8 mouse cellular contexts compared by ENCODE assay signal in genomic region chrX:159409253-159409652, GRCm38 (mm10). TPM values are rescaled to one million over a fixed set of nuclear protein-coding genes. Genes with fewer than 3 reads are reported as not detected.
A peak's percentile ranks its signal among the peaks of the same experiment; 100 is the strongest.
DNase-seq lines count a peak whose midpoint lies in the region; ATAC-seq lines count a peak whose summit lies in the region.

No protein-coding gene starts in this region.

- H3K27me3 ChIP-seq in neural tube, embryonic 15.5 days (replicated peaks): no peaks in the 10 kb centered on the region

- no peaks in the 10 kb centered on the region for H3K4me1 ChIP-seq in neural tube, embryonic 15.5 days

- intact Hi-C loops in heart, postnatal 36 days (cut with DNase I): no loop called here

- H3K9me3 ChIP-seq in neural tube, embryonic 15.5 days (replicated peaks): no peaks in the 10 kb centered on the region

- no peak overlapping the region for H3K9ac ChIP-seq in neural tube, embryonic 15.5 days (replicated peaks)

- 44% methylated on average over 4 of the region's 4 CpGs for WGBS in neural tube, embryonic 15.5 days

- ATAC-seq in erythroid progenitor cell, adult 5-6 weeks (replicated peaks; ENCODE audit: low FRiP score, poor library complexity, severe bottlenecking): no peak
- ATAC-seq in neural tube, embryonic 15.5 days (ENCODE audit: low FRiP score): no peak

- H3K4me3 ChIP-seq in neural tube, embryonic 15.5 days (replicated peaks): no peak overlapping the region

- peak; percentile 6 to 17 for DNase-seq in heart, adult 18-20 months
- no peak for DNase-seq in heart, postnatal 36 days
- DNase-seq in right cerebral cortex, adult 18-20 months: peak; percentile 5
- DNase-seq in right cerebral cortex, postnatal 36 days (ENCODE audit: low spot score in 2 of 2): no peak
- peak; percentile 38 for DNase-seq in c-Kit-positive CD71-positive TER-119-negative erythroid progenitor cells, embryonic 14.5 days (ENCODE audit: low read depth)
- DNase-seq in layer of hippocampus, postnatal 10 days (ENCODE audit: low spot score in 2 of 2): peak; percentile 7 to 12

- H3K27ac ChIP-seq in neural tube, embryonic 15.5 days (replicated peaks): no peak overlapping the region

- H3K36me3 ChIP-seq in neural tube, embryonic 15.5 days: no peaks in the 10 kb centered on the region

- no peak overlapping the region for H3K4me2 ChIP-seq in neural tube, embryonic 15.5 days

RNA-seq across cellular contexts. Expression of gene Map7d2, which starts 5.1 kb away (rescaled TPM):
- total RNA-seq in heart, adult 18-20 months (2021): under 1 TPM; 0.74 to 0.87 TPM
- total RNA-seq in heart, postnatal 36 days (2021): under 1 TPM; 0.44 to 0.81 TPM
- total RNA-seq in layer of hippocampus, postnatal 10 days (2021): 10 to 100 TPM; 64.3 to 87.6 TPM
- total RNA-seq in erythroid progenitor cell, adult 5-6 weeks (2015; ENCODE audit: low replicate concordance): not detected in 2 replicates
- total RNA-seq in erythroid progenitor cell, adult 5-6 weeks (2017; ENCODE audit: low replicate concordance): not detected in 2 replicates
- polyA plus RNA-seq in neural tube, embryonic 15.5 days (2015; fragmentation: Nextera tagmentation; extraction: Ambion mirVana): 48.9 and 53.6 TPM in 2 replicates

RNA-seq across cellular contexts. Expression of gene Eif1ax, which starts 37.3 kb away (rescaled TPM):
- total RNA-seq in heart, adult 18-20 months (2021): 10 to 100 TPM; 72.2 to 77.3 TPM
- total RNA-seq in heart, postnatal 36 days (2021): 10 to 100 TPM; 77.1 to 82.9 TPM
- total RNA-seq in layer of hippocampus, postnatal 10 days (2021): 100 to 1,000 TPM; 151 to 170 TPM
- total RNA-seq in erythroid progenitor cell, adult 5-6 weeks (2015; ENCODE audit: low replicate concordance): 11.7 and 22.0 TPM in 2 replicates
- 8.9 and 16.6 TPM in 2 replicates for total RNA-seq in erythroid progenitor cell, adult 5-6 weeks (2017; ENCODE audit: low replicate concordance)
- 95.2 and 113 TPM in 2 replicates for polyA plus RNA-seq in neural tube, embryonic 15.5 days (2015; fragmentation: Nextera tagmentation; extraction: Ambion mirVana)

Comparison
In these comparisons a context has a peak if more than half of its experiments do, and no peak if none do; other contexts are left out.
1. DNase-seq: peak in heart, adult 18-20 months (2 of 2), right cerebral cortex, adult 18-20 months (single experiment), c-Kit-positive CD71-positive TER-119-negative erythroid progenitor cells, embryonic 14.5 days (single experiment) and layer of hippocampus, postnatal 10 days (2 of 2); none in heart, postnatal 36 days (0 of 2) and right cerebral cortex, postnatal 36 days (0 of 2).
2. RNA of gene Map7d2, which starts 5.1 kb away (total RNA-seq): 64.3 to 87.6 TPM in layer of hippocampus, postnatal 10 days; 0.74 to 0.87 TPM in heart, adult 18-20 months, 0.44 to 0.81 TPM in heart, postnatal 36 days and not detected in erythroid progenitor cell, adult 5-6 weeks; every median in the first group is over 10 times any median in the second.